Mouse (Mus musculus): ENCODE measurements around the gene Dtwd1. TPM values are rescaled to one million over a fixed set of nuclear protein-coding genes. Genes with fewer than 3 reads are reported as not detected.
"Not testable (repeated sequence)": the region's sequence is repeated elsewhere in the genome, so short reads cannot be mapped to it uniquely, and the experiment has no call there.

Dtwd1 gene
- polyA plus RNA-seq, 1 experiment from 2014 or later, result 24.9 TPM

DNA sequence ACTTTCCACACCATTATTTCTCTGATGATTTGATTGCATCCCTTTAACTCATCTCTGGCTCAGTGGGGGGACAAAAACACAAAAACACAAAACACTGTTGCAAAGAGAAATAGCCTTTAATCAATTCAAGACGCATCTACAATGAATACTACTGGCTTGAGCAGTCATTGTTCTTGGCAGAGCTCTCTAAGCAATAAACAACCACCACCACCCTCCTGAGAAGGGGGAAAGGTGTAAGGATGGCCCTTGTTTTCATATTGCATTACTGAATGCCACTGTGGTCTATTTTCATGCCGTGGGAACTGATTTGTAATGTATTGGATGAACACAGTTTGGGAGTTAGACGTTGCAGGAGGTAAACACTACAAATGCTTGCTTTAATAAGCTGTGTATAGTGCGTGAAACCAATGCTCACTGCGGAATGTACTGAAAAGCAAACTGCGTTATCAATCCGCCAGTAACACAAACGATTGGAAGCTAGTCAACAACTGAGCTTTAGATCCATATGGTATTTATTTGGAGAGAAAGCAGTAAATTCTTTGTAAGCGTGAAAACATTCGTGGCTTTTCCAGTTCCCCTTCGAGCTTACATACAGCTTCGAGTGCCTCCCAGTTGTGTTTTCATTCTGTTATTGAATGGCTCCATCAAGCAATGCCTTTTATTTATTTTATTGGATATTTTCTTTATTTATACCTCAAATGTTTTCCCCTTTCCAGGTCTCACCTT is 43.9 kb downstream of the Dtwd1 start:
- no peaks in the 10 kb centered on the region for H3K27me3 ChIP-seq (replicated peaks; ENCODE audit: control insufficient read depth, insufficient read depth, low read length)
- H3K9ac ChIP-seq (replicated peaks; ENCODE audit: low read depth, low read length), result no peak overlapping the region
- no peak for ATAC-seq
- H3K9me3 ChIP-seq (ENCODE audit: control insufficient read depth, low read length), result no peaks in the 10 kb centered on the region
- H3K4me3 ChIP-seq (replicated peaks; ENCODE audit: low read length), result no peak overlapping the region
- no peaks in the 10 kb centered on the region for H3K4me1 ChIP-seq (replicated peaks; ENCODE audit: control insufficient read depth, insufficient read depth, low read length)
- WGBS, result 57% methylated on average over 12 of the region's 12 CpGs
- no peak overlapping the region for H3K27ac ChIP-seq (ENCODE audit: low read length)
- H3K36me3 ChIP-seq (ENCODE audit: control insufficient read depth, insufficient read depth), result no peaks in the 10 kb centered on the region
- H3K4me2 ChIP-seq (ENCODE audit: low read length), result no peak overlapping the region

DNA sequence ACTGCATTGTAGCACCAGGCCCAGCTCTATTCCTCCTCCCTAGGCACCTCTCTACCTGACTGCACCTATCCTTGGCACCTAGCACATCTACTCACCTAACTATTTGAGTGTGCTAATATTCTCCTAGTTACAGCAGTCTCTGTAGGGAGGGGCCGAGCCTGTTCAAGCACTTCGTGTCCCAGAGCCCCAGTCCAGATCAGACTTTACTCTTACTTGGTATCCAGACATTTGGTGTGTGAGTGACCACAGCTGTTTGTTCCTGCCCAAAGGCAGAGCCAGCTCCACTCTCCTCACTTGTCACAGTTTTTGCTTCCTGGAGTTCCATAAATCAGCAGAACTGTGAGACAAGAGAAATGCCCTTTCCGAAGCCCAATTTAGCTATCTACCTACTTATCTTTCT is 47.0 kb downstream of the Dtwd1 start:
- no peak overlapping the region for H3K27ac ChIP-seq (ENCODE audit: low read length)
- no peak overlapping the region for H3K9ac ChIP-seq (replicated peaks; ENCODE audit: low read depth, low read length)
- 94% methylated on average over 3 of the region's 3 CpGs for WGBS
- H3K9me3 ChIP-seq (ENCODE audit: control insufficient read depth, low read length), result no peaks in the 10 kb centered on the region
- no peak overlapping the region for H3K4me3 ChIP-seq (replicated peaks; ENCODE audit: low read length)
- H3K27me3 ChIP-seq (replicated peaks; ENCODE audit: control insufficient read depth, insufficient read depth, low read length), result no peaks in the 10 kb centered on the region
- H3K36me3 ChIP-seq (ENCODE audit: control insufficient read depth, insufficient read depth), result no peaks in the 10 kb centered on the region
- ATAC-seq, result no peak
- H3K4me1 ChIP-seq (replicated peaks; ENCODE audit: control insufficient read depth, insufficient read depth, low read length), result no peaks in the 10 kb centered on the region
- H3K4me2 ChIP-seq (ENCODE audit: low read length), result no peak overlapping the region

DNA sequence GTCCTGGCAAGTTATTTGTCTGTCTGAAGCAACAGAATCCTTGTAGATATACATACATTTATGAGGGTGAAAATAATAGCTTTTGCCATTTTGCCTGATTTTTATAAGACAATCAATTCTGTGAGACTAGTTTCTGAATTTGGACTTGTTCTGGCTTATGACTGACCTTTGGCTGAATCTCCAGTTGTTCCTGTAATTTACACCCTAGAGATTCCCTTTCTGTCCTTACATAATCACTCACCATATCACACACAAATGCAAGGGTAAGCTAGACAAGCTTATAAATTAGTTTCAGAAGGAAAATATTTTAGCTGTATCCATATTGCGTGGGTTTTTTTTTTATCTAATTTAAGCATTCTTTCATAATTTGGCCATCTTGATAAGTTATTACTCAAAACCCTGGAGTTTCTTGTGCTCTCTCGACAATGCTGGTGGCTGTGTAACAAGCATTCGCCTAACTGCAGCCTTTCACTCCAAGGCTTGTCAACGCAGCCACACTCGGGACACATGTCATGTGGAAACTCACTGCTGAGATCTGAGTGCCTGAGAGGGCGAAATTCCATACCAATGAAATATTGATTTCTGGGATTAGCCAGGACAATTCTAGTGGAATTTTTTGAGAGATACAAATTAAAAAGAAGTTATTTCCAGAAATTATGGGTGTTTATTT is 59.2 kb downstream of the Dtwd1 start:
- ATAC-seq, result no peak

DNA sequence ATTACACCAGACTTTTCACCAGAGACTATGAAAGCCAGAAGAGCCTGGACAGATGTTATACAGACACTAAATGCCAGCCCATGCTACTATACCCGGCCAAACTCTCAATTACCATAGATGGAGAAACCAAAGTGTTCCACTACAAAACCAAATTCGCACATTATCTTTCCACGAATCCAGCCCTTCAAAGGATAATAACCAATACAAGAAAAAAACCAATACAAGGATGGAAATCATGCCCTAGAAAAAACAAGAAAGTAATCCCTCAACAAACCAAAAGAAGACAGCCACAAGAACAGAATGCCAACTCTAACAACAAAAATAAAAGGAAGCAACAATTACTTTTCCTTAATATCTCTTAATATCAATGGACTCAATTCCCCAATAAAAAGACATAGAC is 62.9 kb downstream of the Dtwd1 start, which contains the start of gene Gm17555:
Gene Gm17555, plus strand, starts transcription at position 301 of the 400 bp plus-strand sequence.
- not testable (repeated sequence) for H3K4me1 ChIP-seq (replicated peaks; ENCODE audit: control insufficient read depth, insufficient read depth, low read length); H3K4me2 ChIP-seq (ENCODE audit: low read length); H3K27me3 ChIP-seq (replicated peaks; ENCODE audit: control insufficient read depth, insufficient read depth, low read length); ATAC-seq; H3K9me3 ChIP-seq (ENCODE audit: control insufficient read depth, low read length); H3K4me3 ChIP-seq (replicated peaks; ENCODE audit: low read length); H3K9ac ChIP-seq (replicated peaks; ENCODE audit: low read depth, low read length); H3K27ac ChIP-seq (ENCODE audit: low read length); H3K36me3 ChIP-seq (ENCODE audit: control insufficient read depth, insufficient read depth)
- WGBS, result 91% methylated on average over 3 of the region's 3 CpGs

More for the DNA sequence above, 59.2 kb downstream of the Dtwd1 start:
- Histone ChIP-seq H3K4me2 (ENCODE audit: low read length) (no peak overlapping the region), H3K9ac (replicated peaks; ENCODE audit: low read depth, low read length) (no peak overlapping the region), H3K27me3 (replicated peaks; ENCODE audit: control insufficient read depth, insufficient read depth, low read length) (no peaks in the 10 kb centered on the region), H3K4me1 (replicated peaks; ENCODE audit: control insufficient read depth, insufficient read depth, low read length) (no peaks in the 10 kb centered on the region), H3K4me3 (replicated peaks; ENCODE audit: low read length) (no peak overlapping the region), H3K36me3 (ENCODE audit: control insufficient read depth, insufficient read depth) (no peaks in the 10 kb centered on the region), H3K27ac (ENCODE audit: low read length) (no peak overlapping the region), H3K9me3 (ENCODE audit: control insufficient read depth, low read length) (no peaks in the 10 kb centered on the region)
- 87% methylated on average over 6 of the region's 6 CpGs for WGBS

Other genes starting within 250 kb of the Dtwd1 start
- gene Fgf7, start 117.5 kb upstream of the Dtwd1 start, polyA plus RNA-seq (2015; fragmentation: Nextera tagmentation; extraction: Ambion mirVana), result 0.65 and 0.77 TPM in 2 replicates
- gene Fam227b, start 137 bp upstream of the Dtwd1 start, polyA plus RNA-seq (2015; fragmentation: Nextera tagmentation; extraction: Ambion mirVana), result not detected in 2 replicates
- 0.19 TPM in 1 of 2 replicates, not detected in the other for gene Gm17555, start 63.0 kb downstream of the Dtwd1 start, polyA plus RNA-seq (2015; fragmentation: Nextera tagmentation; extraction: Ambion mirVana)